Mouse (Mus musculus) lung, postnatal 0 days (tissue): Measurements from ENCODE around the gene Efna5. TPM values are rescaled to one million over a fixed set of nuclear protein-coding genes. Genes with fewer than 3 reads are reported as not detected.

Experiments used
- ATAC-seq: fragments of 200-750 bp; cut with Nextera tagmentation; 2 replicates; pipeline ENCODE4 v1.8.0; 2017; ENCODE audit warnings: moderate library complexity
- DNase-seq: peaks from one replicate; pipeline ENCODE4 v3.0.0-alpha.2; 2016; ENCODE audit warnings: low spot score
- H3K27ac ChIP-seq: fragments of 300-500 bp; sonication (generic); 2 replicates; pipeline ENCODE4 v1.5.1; 2014; ENCODE audit warnings: antibody characterized with exemption, mild to moderate bottlenecking, low read length, mixed read lengths
- H3K27me3 ChIP-seq: fragments of 300-500 bp; sonication (generic); replicated peaks from 2 replicates; pipeline ENCODE4 v1.6.1; 2014; ENCODE audit warnings: low read length, mixed read lengths; ENCODE audit not compliant: insufficient read depth
- H3K36me3 ChIP-seq: fragments of 300-500 bp; sonication (generic); 2 replicates; pipeline ENCODE4 v1.6.1; 2014; ENCODE audit warnings: low read length, mixed read lengths; ENCODE audit not compliant: insufficient read depth
- H3K4me1 ChIP-seq: fragments of 300-500 bp; sonication (generic); 2 replicates; pipeline ENCODE4 v1.6.1; 2014; ENCODE audit warnings: antibody characterized with exemption, low read depth, low read length, mixed read lengths; ENCODE audit not compliant: insufficient read depth
- H3K4me2 ChIP-seq: fragments of 300-500 bp; sonication (generic); replicated peaks from 2 replicates; pipeline ENCODE4 v1.6.1; 2014; ENCODE audit warnings: low read depth, mild to moderate bottlenecking, low read length, moderate library complexity, mixed read lengths
- H3K4me3 ChIP-seq: fragments of 300-500 bp; sonication (generic); 2 replicates; pipeline ENCODE4 v1.5.1; 2014; ENCODE audit warnings: low read depth, low read length
- H3K9ac ChIP-seq: fragments of 300-500 bp; sonication (generic); replicated peaks from 2 replicates; pipeline ENCODE4 v1.6.1; 2014; ENCODE audit warnings: low read depth, mild to moderate bottlenecking
- H3K9me3 ChIP-seq: fragments of 300-500 bp; sonication (generic); 2 replicates; pipeline ENCODE4 v1.6.1; 2016; ENCODE audit warnings: low read length, mixed read lengths
- CTCF ChIP-seq: IDR thresholded peaks from 2 replicates; pipeline ENCODE4 v1.5.1; 2016; ENCODE audit warnings: antibody characterized with exemption, mild to moderate bottlenecking
- EP300 ChIP-seq: IDR thresholded peaks from 2 replicates; pipeline ENCODE4 v1.6.1; 2016; ENCODE audit warnings: antibody characterized with exemption, mild to moderate bottlenecking, control low read depth
- WGBS: fragments of 180-500 bp; shearing (Covaris S2); extraction: QIAGEN DNeasy Blood & Tissue Kit; methylation state at CpG from one replicate; pipeline ENCODE4 v1.1.7; 2014; 5-methylcytosine and 5-hydroxymethylcytosine counted together
- polyA plus RNA-seq: library from polyadenylated mRNA; unstranded; fragments of >200 nt; fragmentation: Nextera tagmentation; extraction: Ambion mirVana; gene quantifications from 2 replicates; pipeline ENCODE4 v1.2.1, GENCODE M21; 2015

Gene Efna5
- polyA plus RNA-seq, 1 experiment from 2014 or later = 6.7 TPM

DNA sequence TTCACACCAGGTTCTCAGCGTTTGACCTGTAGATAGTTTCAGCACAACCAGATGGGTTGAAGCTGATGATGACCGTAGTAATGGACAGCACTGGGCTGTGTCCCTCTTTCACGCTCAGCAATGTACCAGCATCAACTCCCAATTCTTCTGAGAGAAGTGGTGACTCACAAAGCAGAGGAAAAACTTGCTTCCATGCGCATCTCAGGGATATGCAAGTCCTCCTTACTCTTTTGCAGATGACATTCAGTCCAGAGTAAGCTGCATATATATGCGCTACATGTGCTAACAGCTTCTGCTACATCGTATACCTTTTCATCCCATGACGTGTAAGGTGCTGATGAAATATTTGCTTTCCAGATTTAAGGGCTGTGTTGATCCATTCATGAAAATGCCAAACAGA lies 224.1 kb downstream of the Efna5 start:
- no peaks in the 10 kb centered on the region for H3K9me3 ChIP-seq
- 46% methylated on average over 7 of the region's 7 CpGs for WGBS
- ATAC-seq (no peak), DNase-seq (no peak)
- H3K27ac ChIP-seq = no peak overlapping the region
- H3K4me3 ChIP-seq = peak overlapping the region; percentile 17; the same call in 1 of the 2 replicates
- no peaks in the 10 kb centered on the region for H3K27me3 ChIP-seq
- H3K9ac ChIP-seq = no peak overlapping the region
- peak overlapping the region; percentile 49 for H3K4me2 ChIP-seq
- H3K36me3 ChIP-seq = no peaks in the 10 kb centered on the region
- H3K4me1 ChIP-seq = no peaks in the 10 kb centered on the region
- TF ChIP-seq CTCF = no peak
- no peak for TF ChIP-seq EP300

DNA sequence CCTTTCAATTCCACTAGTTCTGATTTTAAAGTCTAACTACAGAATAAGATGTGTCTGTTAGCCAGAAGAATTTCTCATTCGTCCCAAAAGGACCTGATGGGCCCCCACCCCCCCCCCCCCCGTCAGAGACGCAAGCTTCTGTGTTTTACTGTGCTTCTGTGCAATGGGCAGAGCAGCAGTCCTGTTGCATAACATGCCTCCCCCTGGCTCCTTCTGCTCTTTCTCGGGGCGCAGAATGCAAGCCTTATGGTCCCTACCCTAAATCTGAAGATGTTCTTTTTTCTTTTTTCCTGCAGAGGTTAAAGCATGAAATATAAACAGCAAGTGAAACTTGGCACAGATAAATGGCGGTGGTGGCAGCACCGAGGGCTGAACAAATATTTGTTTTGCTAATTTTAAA lies 224.5 kb downstream of the Efna5 start:
- Histone ChIP-seq H3K27ac (no peak overlapping the region), H3K27me3 (no peaks in the 10 kb centered on the region), H3K4me2 (peak overlapping the region; percentile 49), H3K36me3 (no peaks in the 10 kb centered on the region), H3K9ac (no peak overlapping the region), H3K4me3 (peak overlapping the region; percentile 17; the same call in 1 of the 2 replicates), H3K9me3 (no peaks in the 10 kb centered on the region), H3K4me1 (no peaks in the 10 kb centered on the region)
- 17% methylated on average over 7 of the region's 7 CpGs for WGBS
- DNase-seq (no peak), ATAC-seq (no peak)
- TF ChIP-seq EP300 (no peak), CTCF (no peak)

DNA sequence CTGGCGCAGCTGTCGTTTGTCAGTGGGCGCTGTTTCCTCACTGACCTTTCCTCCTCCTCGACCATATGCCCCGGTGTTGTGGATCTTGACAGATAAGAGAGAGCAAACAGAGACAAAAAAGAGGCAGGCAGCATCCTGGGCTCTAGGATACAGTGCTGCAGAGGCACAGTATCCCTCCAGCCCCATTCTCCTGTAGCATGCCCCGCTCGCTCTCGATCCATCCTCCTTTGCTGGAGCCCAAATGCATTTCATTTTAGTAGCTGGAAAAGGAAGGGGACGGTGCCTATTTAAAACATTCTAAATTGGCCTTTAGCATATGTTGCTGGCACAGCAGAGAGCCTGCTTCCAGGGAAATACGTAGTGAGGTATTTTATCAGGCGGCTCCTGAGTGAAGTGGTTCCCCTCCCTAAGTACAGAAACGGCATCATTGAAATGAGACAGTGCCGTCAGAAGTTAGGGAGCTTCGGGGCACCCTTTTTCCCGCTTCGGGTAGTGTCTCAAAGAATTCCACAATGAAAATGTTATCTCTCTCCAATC lies 225.2 kb downstream of the Efna5 start:
- Histone ChIP-seq H3K27ac (no peak overlapping the region), H3K9ac (no peak overlapping the region), H3K36me3 (no peaks in the 10 kb centered on the region), H3K27me3 (no peaks in the 10 kb centered on the region), H3K4me1 (no peaks in the 10 kb centered on the region), H3K4me3 (no peak overlapping the region; the same call in 1 of the 2 replicates), H3K9me3 (no peaks in the 10 kb centered on the region), H3K4me2 (peak overlapping the region; percentile 49)
- ATAC-seq (no peak), DNase-seq (no peak)
- TF ChIP-seq CTCF = no peak
- TF ChIP-seq EP300 = no peak
- WGBS = 23% methylated on average over 16 of the region's 16 CpGs

DNA sequence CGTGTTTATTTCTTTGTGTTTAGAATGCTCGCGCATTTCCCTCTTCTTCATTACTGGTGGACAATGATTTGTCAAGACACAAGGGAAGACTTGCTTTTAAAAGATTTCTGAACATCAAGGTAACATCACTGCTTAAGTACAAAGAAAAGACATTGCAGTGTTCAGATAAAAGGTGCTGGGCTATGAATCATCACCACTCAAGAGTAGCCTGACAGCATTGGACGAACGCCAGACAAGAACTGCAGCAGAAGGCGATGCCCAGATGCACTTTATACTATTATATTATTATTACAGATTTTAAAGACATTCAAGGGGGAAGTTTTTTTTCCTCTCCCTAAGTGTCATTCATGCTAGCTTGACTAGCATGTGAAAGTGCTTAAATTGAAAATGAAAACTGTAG lies 228.7 kb downstream of the Efna5 start:
- WGBS = 68% methylated on average over 6 of the region's 6 CpGs

DNA sequence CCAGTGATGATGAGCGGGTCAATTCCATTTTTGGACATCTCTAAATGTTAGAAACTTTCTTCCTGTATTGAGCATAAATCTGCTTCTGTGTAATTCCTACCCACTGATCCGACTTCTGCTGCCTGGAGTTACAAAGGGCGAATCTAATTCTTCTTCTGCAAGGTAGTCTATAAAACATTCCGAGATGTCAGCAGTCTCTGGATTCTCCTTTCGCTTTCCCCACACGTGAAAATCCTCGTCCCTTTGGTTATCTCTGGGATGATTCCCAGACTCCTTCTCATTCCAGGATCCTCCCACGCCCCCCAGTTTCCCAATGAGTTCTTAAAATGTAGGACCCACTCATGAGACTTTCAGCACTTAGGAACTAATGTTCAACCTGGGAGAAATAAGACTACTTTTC lies 229.4 kb downstream of the Efna5 start:
- no peak overlapping the region for H3K9ac ChIP-seq
- no peak for ATAC-seq
- no peak overlapping the region for H3K27ac ChIP-seq
- no peak for DNase-seq
- no peaks in the 10 kb centered on the region for H3K36me3 ChIP-seq
- H3K4me1 ChIP-seq = no peaks in the 10 kb centered on the region
- WGBS = 83% methylated on average over 8 of the region's 8 CpGs
- no peak overlapping the region for H3K4me2 ChIP-seq
- TF ChIP-seq EP300 = no peak
- TF ChIP-seq CTCF = no peak
- no peaks in the 10 kb centered on the region for H3K27me3 ChIP-seq
- H3K4me3 ChIP-seq = no peak overlapping the region
- H3K9me3 ChIP-seq = no peaks in the 10 kb centered on the region

More for the DNA sequence above, 228.7 kb downstream of the Efna5 start:
- TF ChIP-seq EP300 (no peak), CTCF (no peak)
- no peaks in the 10 kb centered on the region for H3K9me3 ChIP-seq
- H3K4me1 ChIP-seq = no peaks in the 10 kb centered on the region
- H3K4me2 ChIP-seq = no peak overlapping the region
- H3K36me3 ChIP-seq = no peaks in the 10 kb centered on the region
- no peaks in the 10 kb centered on the region for H3K27me3 ChIP-seq
- ATAC-seq (no peak), DNase-seq (no peak)
- no peak overlapping the region for H3K4me3 ChIP-seq
- H3K27ac ChIP-seq = no peak overlapping the region
- H3K9ac ChIP-seq = no peak overlapping the region

DNA sequence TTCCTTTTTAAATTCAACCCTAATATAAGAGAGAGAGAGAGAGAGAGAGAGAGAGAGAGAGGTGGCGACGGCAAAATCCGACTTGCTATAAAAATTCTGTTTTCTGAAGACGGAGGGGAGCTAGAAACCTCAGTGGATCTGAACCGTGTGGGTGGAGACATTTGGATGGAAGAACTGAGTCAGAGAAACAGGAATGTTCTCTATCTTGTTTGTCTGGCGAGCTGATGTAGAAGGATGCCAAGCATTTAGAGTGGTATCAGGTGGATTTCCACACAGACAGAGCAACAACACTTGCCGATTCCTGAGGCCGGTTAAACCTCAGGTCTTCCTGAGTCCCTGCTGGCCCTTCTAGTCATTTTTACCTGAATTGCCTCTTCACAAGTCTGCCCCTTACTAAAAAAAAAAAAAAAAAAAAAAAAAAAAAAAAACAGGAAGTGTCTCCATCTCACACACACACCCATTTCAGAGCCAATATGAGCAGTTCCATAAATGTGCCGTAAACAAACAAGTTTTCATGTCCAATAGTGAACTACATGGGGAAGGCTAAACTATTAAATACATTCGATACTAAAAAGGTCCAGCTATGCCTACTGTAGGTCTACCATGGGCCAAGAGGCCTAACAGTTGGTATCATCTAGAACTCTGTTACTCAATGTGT lies 231.7 kb downstream of the Efna5 start:
- 90% methylated on average over 10 of the region's 10 CpGs for WGBS
- Histone ChIP-seq H3K27me3 (no peaks in the 10 kb centered on the region), H3K9ac (no peak overlapping the region), H3K9me3 (no peaks in the 10 kb centered on the region), H3K4me2 (no peak overlapping the region), H3K36me3 (no peaks in the 10 kb centered on the region), H3K4me3 (no peak overlapping the region), H3K4me1 (no peaks in the 10 kb centered on the region), H3K27ac (no peak overlapping the region)
- DNase-seq (peak; percentile 19), ATAC-seq (no peak)
- TF ChIP-seq CTCF (no peak), EP300 (no peak)
